Mouse (Mus musculus): ENCODE data around the gene Gm17268. TPM values are rescaled to one million over a fixed set of nuclear protein-coding genes. Genes with fewer than 3 reads are reported as not detected.

Gm17268 gene
- not detected for polyA plus RNA-seq (2017; shearing (Covaris generic))

- ATAC-seq = no peak
Observed at GRCm38 (mm10) chr11:82038535-82038934, at the start of gene Gm17268. TSS of gene Gm17268 (minus strand) at chr11:82038562.

DNA sequence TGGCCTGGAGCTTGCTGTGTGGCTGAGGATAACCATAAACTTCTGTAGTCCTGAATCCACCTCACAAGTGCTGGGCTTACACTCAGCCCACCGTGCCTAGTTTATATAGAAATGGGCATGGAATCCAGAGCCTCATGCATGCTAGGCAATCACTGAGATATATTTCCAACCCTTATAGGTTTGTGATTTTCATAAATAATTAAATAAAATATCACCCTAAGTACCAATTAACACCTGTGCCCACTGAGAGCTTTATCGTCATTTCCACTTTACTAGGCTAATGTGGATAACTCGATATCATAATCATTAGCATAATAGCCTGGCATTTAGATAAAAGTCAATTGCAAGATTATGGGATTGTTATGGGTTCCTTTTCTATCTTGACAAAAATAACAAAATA lies 46.0 kb upstream of the Gm17268 start:
- ATAC-seq = no peak

GRCm38 (mm10) chr11:82080865-82081264 lies 42.5 kb upstream of the Gm17268 start:
- no peak for ATAC-seq

- ATAC-seq = no peak
Observed at GRCm38 (mm10) chr11:82078136-82078730, 39.9 kb upstream of the Gm17268 start.

DNA sequence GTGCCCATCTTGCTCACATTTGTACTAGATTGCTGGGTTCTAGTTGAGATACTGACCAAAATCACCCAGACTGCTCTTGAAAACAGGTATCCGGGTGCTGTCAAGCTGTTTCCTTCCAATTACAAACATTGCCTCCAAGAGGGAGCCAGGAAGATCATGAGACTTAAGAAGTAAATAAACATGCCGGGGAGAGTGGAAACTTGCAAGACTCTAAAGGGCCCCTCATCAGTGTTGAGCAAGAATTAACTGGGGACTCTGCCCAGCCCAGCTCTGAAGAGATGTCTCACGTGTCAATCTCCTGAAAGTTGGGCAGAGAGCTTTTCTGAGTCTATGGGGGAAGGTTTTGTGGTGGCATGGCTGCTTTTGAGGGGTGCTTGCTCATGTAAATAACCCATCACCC lies 38.7 kb upstream of the Gm17268 start:
- no peak for ATAC-seq

GRCm38 (mm10) chr11:82073686-82074085 lies 35.3 kb upstream of the Gm17268 start:
- ATAC-seq = no peak

DNA sequence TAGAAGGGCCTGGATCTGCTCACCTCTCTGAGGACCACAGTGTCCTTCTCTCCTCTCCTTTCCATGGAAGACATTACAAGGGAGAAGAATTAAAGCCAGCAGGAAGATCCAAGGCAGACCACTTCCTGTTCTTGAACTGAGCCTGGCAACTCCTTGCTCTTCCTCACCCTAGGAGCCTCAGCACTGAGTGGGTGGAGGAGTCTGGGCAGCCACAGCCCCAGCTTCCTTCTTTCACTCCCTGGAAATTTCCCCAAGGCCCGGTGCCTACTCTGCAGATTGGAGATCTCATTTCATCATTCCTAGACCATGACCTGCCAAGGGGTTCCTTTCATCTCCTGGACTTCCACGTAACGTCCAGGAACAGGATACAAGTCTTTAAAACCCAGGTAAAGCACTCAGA lies 34.6 kb upstream of the Gm17268 start:
- no peak for ATAC-seq

DNA sequence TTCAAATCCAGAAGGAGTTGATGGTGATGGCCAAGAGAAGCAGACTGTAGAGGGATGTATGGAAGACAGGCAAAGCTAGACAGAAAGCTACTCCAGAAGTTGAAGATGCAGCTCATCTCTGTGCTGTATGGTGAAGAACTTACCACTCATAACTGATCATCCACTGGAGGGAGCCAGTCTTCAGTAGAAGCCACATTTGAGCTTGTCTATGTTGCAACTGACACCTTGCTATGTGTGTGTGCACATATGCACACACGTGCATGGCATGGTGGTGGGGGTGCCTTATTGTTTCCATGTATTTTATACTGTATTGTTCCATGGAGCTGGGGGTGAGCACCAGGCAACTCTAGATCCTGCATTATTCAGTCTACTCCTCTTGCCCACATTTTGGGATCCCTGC lies 34.0 kb upstream of the Gm17268 start:
- ATAC-seq = no peak

GRCm38 (mm10) chr11:82071076-82071475 lies 32.7 kb upstream of the Gm17268 start:
- no peak for ATAC-seq

DNA sequence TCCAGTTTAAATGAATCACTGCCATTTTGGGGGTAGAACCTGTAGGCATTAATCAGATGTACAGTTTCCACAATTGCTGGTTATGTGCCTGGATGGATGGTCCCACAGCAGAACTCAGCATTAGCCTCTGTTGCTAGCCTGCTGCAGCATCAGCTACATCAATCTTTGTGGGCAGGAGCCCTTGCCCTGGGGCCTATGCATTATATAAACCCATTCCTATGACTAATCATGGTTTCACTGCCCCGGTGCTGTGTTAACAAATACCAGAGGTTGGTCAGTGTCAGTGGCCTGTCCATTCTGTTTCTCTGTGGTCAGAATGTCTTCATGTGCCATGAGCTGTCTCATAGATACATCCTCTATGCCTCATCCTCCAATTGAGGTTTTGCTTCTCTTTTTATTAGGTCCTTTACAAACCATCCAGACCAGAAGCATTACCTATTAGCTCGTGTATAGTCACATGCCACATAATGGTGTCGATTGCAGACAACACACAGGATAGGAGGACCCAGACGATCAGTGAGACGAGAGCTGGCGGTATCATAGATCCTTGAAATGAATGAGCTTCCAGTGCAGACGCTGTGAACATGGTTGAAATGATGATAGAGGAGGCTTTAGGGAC lies 28.7 kb upstream of the Gm17268 start:
- no peak for ATAC-seq

DNA sequence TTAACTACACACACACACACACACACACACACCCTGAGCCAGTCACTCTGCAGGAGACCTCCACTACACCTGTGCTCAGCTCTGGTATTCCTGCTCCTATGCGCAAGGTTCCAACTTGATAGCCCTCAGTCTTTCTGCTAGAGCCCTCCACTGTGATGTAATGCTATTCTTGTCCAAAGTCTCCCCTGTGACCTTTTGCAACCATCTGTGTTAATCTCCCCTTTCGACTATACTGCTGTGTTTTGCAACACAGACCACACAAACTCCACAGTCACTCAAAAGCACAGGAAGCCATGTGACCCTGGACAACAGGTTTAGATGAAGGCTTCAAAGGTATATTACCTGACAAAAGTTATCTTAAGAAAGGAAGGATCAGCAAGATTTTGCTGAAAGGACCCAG lies 25.1 kb upstream of the Gm17268 start:
- ATAC-seq = no peak

DNA sequence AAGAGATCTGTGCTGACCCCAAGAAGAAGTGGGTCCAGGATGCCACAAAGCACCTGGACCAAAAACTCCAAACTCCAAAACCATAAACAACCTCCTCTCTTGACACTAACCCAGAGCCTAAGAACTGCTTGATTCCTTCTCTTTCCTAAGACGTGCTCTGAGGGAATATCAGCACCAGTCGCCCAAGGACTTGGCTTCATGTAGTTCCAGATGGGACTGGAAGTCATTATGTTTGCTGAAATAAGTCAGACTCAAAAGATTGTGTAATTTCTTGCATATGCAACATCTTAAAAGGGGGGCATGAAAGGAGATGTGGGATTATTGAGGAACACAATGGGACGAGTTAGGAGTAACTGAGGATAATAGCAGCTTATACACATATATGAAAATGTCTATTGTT lies 23.9 kb upstream of the Gm17268 start:
- no peak for ATAC-seq

GRCm38 (mm10) chr11:82057646-82058045 lies 19.3 kb upstream of the Gm17268 start, which contains the start of gene Ccl11:
TSS of gene Ccl11 (plus strand) at chr11:82057823.
- no peak for ATAC-seq

DNA sequence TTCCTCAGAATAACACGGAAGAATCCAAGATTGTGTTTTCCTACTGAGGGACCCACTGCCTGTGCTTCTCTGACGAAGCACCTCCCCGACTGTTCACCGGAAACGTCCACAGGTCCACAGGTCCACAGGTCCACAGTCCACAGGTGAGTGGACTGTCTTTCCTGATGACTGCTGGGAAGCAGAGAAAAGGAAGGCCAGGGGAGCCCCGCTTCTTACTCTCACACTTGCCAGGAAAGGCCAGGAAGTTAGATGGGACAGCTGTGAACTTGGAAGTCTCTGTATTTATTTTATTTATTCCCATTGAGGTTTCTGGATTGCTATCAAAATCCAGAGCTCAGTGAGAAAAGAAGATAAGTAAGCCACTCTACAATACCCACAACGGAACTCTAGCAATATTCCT lies 15.5 kb upstream of the Gm17268 start:
- no peak for ATAC-seq

DNA sequence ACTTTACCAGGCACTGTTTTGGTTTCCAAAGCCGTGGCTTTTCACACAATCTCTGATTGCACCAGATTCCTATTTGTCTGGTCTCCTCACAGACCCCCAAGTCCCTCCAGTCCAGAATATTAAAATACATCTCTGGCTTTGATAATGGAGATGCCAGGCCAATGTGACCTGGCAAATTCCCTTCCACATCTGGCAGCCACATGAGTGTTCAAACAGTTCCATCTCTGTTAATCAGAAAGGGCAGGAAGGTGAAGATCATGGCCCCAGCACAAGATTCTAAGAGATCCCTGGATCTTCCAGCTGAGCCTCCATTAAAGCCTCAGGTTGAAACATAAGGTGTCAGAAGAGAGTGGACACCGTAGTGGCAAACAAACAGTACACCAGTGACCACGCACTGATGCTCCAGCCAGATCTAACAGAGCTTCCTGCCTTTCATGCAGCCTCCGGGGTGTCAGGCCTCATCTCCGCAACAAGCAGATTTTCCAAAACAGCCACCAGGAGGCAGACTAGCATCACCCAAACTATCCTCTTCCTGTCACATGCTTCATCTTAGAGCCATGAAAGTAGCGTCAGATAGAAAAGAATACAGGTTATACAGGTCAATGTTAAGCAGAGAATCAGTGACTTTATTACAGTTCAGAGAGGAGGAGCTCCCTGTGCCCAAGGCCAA lies 9.5 kb upstream of the Gm17268 start:
- no peak for ATAC-seq

- no peak for ATAC-seq
Observed at GRCm38 (mm10) chr11:82045471-82045870, 7.1 kb upstream of the Gm17268 start, which contains the start of gene Ccl7. TSS of gene Ccl7 (plus strand) at chr11:82045712.

DNA sequence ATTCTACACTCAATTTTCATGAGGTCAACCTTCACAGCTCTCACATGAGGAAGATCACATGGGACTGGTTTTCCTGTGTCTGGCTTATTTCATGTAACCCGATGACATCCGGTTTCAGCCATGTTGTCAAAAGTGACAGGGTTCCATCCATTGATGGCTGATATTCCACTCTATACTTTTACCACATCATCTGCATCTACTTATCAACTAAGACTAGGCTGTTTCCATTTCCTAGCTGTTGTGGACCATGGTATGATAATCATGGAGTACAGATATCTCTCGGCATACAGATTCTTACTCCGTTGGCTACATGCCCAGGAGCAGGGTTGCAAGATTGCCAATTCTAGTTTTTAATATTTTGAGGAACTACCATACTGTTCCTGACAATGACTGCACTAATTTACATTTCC lies 3.3 kb upstream of the Gm17268 start:
- no peak for ATAC-seq

GRCm38 (mm10) chr11:82039132-82039660 lies 834 bp upstream of the Gm17268 start:
- ATAC-seq = no peak

DNA sequence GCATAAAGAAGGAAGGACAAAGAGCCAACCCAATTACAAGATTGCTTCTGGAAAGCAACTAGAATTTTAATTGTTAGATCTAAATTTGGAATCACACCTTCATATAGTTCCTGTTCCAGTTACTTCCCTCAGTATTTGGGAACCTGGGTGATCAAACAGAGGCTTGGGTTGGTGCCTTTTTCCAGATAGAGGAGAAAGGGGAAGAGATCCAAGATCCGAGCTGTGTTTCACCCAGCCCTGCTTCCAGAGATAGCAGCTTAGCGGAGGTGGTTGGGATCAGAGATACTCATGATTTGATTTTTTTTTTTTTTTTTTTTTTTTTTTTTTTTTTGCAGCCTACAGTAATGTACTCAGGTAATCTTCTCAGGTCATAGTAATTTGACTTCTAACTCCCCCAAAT lies 2.5 kb downstream of the Gm17268 start:
- no peak for ATAC-seq

DNA sequence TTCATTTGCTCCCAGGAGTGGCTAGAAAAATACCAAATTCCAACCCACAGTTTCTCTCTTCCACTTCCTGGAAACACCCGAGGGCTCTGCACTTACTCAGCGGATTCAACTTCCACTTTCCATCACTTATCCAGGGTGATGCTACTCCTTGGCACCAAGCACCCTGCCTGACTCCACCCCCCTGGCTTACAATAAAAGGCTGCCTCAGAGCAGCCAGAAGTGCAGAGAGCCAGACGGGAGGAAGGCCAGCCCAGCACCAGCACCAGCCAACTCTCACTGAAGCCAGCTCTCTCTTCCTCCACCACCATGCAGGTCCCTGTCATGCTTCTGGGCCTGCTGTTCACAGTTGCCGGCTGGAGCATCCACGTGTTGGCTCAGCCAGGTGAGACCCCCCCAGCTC lies 3.0 kb downstream of the Gm17268 start, which contains the start of gene Ccl2:
Gene Ccl2 (plus strand): TSS at position 216 of the 400 bp plus-strand sequence.
- no peak for ATAC-seq

- no peak for ATAC-seq
Observed at GRCm38 (mm10) chr11:82034446-82034845, 3.9 kb downstream of the Gm17268 start.

DNA sequence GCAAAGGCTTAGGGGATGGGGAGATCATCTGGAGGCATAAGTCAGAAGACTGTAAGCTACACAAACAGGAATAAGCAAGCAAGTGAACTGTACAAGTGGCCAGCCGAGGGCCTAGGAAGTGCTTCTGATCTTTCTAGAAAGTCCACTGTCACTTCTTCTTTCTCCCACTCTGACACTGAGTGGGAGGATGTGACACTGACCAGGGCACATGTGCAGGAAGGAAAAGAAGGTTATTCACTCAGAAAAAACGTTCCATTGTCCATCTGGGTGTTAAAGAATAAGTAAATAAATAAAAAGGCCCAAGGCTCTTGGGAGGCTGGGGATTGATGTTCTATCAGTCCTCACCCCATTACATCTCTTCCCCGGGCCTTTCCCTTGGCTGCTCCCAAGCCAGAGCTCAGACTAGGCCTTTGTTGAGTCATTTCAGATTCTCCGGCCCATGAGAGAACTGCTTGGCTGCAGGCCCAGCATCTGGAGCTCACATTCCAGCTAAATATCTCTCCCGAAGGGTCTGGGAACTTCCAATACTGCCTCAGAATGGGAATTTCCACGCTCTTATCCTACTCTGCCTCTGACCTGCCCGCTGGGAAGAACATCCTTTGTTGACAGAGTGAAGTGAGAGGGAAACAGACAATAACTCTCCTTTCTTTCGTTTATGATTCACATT lies 5.6 kb downstream of the Gm17268 start:
- no peak for ATAC-seq

DNA sequence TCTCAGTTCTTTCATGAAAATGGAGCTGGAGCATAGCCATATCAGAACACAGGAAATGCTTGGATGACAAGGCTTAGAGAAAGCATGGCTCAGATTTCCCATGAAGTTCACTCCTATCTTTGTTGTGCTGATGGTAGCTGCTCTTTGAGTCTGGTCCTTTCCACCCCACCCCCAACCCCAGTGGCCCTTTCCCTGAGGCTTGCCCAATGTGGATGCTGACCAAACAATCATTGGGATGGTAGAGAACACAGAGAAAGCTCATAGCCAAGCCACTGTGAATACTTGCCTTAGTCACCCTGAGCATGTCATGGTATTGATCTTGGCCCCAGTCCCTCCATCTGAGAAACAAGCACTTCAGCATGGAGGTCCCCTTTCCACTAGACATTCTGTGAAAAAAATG lies 6.2 kb downstream of the Gm17268 start:
- no peak for ATAC-seq

Measured in inflammation-experienced regulatory T-cells, adult 6 months (primary cell).